Mouse (Mus musculus) cerebellum, postnatal 4 days (tissue): ENCODE measurements around the gene Gm20388.

Experiments
- DNase-seq, 2 experiments: peaks; one replicate each; pipeline ENCODE4 v3.0.0; 2022; ENCODE audit warnings: low spot score in 2 of 2, mixed read lengths in 1 of 2

Gm20388 gene

GRCm38 (mm10) chr8:124343991-124344390 is 4433.4 kb downstream of the Gm20388 start:
- DNase-seq = no peak

- DNase-seq = no peak
These were observed 4434.5 kb downstream of the Gm20388 start for GRCm38 (mm10) chr8:124345098-124345497.

GRCm38 (mm10) chr8:124346852-124347523 is 4436.3 kb downstream of the Gm20388 start:
- DNase-seq = peak; percentile 52 to 74

- DNase-seq = no peak
These were observed 4437.4 kb downstream of the Gm20388 start for GRCm38 (mm10) chr8:124348087-124348486.

GRCm38 (mm10) chr8:124349663-124350062 is 4439.0 kb downstream of the Gm20388 start:
- DNase-seq = peak; percentile 88 to 92

- no peak for DNase-seq
These were observed 4441.0 kb downstream of the Gm20388 start for GRCm38 (mm10) chr8:124351636-124352035.

GRCm38 (mm10) chr8:124360911-124361310 is 4450.3 kb downstream of the Gm20388 start:
- no peak for DNase-seq

- no peak for DNase-seq
These were observed 4451.3 kb downstream of the Gm20388 start for GRCm38 (mm10) chr8:124361773-124362427.

- DNase-seq = no peak
These were observed 4451.9 kb downstream of the Gm20388 start for GRCm38 (mm10) chr8:124362589-124362988.

GRCm38 (mm10) chr8:124363337-124363736 is 4452.7 kb downstream of the Gm20388 start:
- DNase-seq = no peak

- peak; percentile 64 to 79 for DNase-seq
These were observed 4457.6 kb downstream of the Gm20388 start for GRCm38 (mm10) chr8:124368213-124368612.

GRCm38 (mm10) chr8:124370422-124371183 is 4460.0 kb downstream of the Gm20388 start:
- DNase-seq = no peak

GRCm38 (mm10) chr8:124371410-124372123 is 4460.9 kb downstream of the Gm20388 start:
- no peak for DNase-seq

GRCm38 (mm10) chr8:124373753-124374152 is 4463.1 kb downstream of the Gm20388 start:
- DNase-seq = no peak

- no peak for DNase-seq
These were observed 4464.5 kb downstream of the Gm20388 start for GRCm38 (mm10) chr8:124375168-124375567.

GRCm38 (mm10) chr8:124375727-124376126 is 4465.1 kb downstream of the Gm20388 start:
- no peak for DNase-seq

- DNase-seq = no peak
These were observed 4465.8 kb downstream of the Gm20388 start for GRCm38 (mm10) chr8:124376406-124376805.

GRCm38 (mm10) chr8:124379289-124379688 is 4468.6 kb downstream of the Gm20388 start:
- no peak for DNase-seq

GRCm38 (mm10) chr8:124382235-124382634 is 4471.6 kb downstream of the Gm20388 start:
- no peak for DNase-seq

GRCm38 (mm10) chr8:124384336-124384735 is 4473.7 kb downstream of the Gm20388 start:
- no peak for DNase-seq

- no peak for DNase-seq
These were observed 4475.7 kb downstream of the Gm20388 start for GRCm38 (mm10) chr8:124386225-124386899.
